Mouse (Mus musculus) CD8-positive naive resting alpha-beta T cell, adult 2 months (primary cell): ENCODE data around the gene Cyp2b23.
"Not testable (repeated sequence)": the region's sequence is repeated elsewhere in the genome, so short reads cannot be mapped to it uniquely, and the experiment has no call there.

ENCODE experiments used
- DNase-seq, 2 experiments: peaks; one replicate each; pipeline ENCODE4 v3.0.0; 2022; ENCODE audit warnings: low read depth in 2 of 2, low spot score in 2 of 2

Gene Cyp2b23

GRCm38 (mm10) chr7:26686337-26686736, at the start of gene Cyp2b23:
Cyp2b23 (minus strand) TSS chr7:26686437.
- DNase-seq = no peak

- DNase-seq = no peak
Measured at GRCm38 (mm10) chr7:26711061-26711460, 24.8 kb upstream of the Cyp2b23 start.

- DNase-seq = no peak
Measured at GRCm38 (mm10) chr7:26707061-26707460, 20.8 kb upstream of the Cyp2b23 start.

GRCm38 (mm10) chr7:26706191-26706590, 20.0 kb upstream of the Cyp2b23 start:
- DNase-seq = not testable (repeated sequence)

- DNase-seq = no peak
Measured at GRCm38 (mm10) chr7:26700151-26700550, 13.9 kb upstream of the Cyp2b23 start.

- DNase-seq = no peak
Measured at GRCm38 (mm10) chr7:26685713-26686112, 524 bp downstream of the Cyp2b23 start.

- not testable (repeated sequence) for DNase-seq
Measured at GRCm38 (mm10) chr7:26667466-26667865, 18.8 kb downstream of the Cyp2b23 start.

GRCm38 (mm10) chr7:26666011-26666410, 20.2 kb downstream of the Cyp2b23 start:
- DNase-seq = no peak

- DNase-seq = not testable (repeated sequence)
Measured at GRCm38 (mm10) chr7:26618364-26618763, 67.9 kb downstream of the Cyp2b23 start, which contains the start of gene Vmn1r185. Vmn1r185 (minus strand) TSS chr7:26618464.
